Mouse (Mus musculus) heart, postnatal 36 days (tissue): ENCODE measurements around the gene Cisd1. TPM values are rescaled to one million over a fixed set of nuclear protein-coding genes. Genes with fewer than 3 reads are reported as not detected.

Experiments
- DNase-seq, 2 experiments: peaks; one replicate each; pipeline ENCODE4 v3.0.0; 2021 to 2022
- intact Hi-C: fragments of 180-260 bp; cut with DNase I; formaldehyde crosslinking; loops from one replicate; pipeline ENCODE4 v1.15.1; 2025
- total RNA-seq, 2 experiments: library from RNA; stranded (reverse); gene quantifications; 2 replicates each; pipeline ENCODE4 v1.2.3; 2021

Cisd1 gene
- total RNA-seq, 2 experiments from 2014 or later = 313 to 328 TPM

DNA sequence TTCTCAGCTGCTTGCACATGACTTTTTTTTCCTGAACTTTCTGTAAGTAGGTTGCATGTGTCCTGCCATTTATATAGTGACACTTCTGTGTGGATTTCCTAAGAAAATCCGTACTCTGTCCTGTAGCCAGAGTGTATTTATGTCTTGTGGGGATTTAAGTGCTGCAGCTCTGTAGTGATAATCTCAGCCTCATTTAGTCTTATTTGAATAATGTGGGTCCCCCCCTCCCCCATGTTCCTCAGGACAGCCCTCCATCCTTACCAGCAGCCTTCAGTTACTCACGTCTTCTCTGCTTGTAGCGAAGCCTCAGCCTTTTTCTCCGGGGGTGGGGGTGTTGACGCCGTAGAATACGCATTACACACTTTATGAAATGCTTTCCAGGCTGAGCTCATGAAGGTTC lies 6.5 kb upstream of the Cisd1 start:
- DNase-seq = no peak
- intact Hi-C loops = no loop called here

GRCm38 (mm10) chr10:71349290-71349689 lies 4.5 kb upstream of the Cisd1 start:
- DNase-seq = peak in 1 of 2 experiments; percentile 15
- intact Hi-C loops = loop anchor here (5.0 kb wide), 1 partner anchor 112 kb away; the partner anchor contains the start of gene Tfam

DNA sequence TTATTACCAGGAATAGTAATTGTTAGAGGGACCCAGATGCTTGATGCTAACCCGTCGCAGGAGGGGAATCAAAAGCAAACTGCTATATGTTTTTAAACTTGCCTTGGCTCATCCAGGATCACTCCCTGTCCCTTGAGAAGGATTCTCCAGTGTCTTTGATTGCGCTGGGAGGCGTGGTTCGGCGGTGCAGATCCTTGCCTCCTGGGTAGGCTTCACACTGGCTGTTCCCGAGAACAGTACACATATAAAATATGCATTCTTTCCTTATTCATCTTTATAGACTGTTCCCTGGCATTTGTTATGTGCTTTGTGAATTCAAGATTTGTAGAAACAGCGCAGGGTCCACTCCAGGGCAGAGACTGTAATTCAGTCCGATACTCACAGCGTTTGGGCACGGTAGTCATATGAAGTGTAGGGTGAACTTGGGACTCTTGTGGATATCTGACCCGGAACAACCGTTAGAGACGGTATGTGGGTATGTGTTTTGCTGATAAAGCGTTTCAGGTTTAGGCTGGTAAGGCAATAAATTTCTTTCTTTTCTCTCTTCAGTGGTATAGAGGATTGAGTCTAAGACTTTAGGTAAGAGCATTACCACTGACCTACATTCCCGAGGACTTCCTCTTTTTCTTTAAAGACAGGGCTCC lies 4.0 kb upstream of the Cisd1 start:
- no peak for DNase-seq
- intact Hi-C loops = loop anchor here (5.0 kb wide), 1 partner anchor 111 kb away; the partner anchor contains the start of gene Tfam

GRCm38 (mm10) chr10:71347964-71348636 lies 3.3 kb upstream of the Cisd1 start:
- intact Hi-C loops = loop anchor here (5.0 kb wide), 1 partner anchor 111 kb away; the partner anchor contains the start of gene Tfam
- peak; percentile 57 to 73 for DNase-seq

GRCm38 (mm10) chr10:71347509-71347949 lies 2.8 kb upstream of the Cisd1 start, which contains the start of gene Ipmk:
Ipmk (plus strand) TSS chr10:71347763.
- intact Hi-C loops = loop anchor here (5.0 kb wide), 1 partner anchor 110 kb away; the partner anchor contains the start of gene Tfam

DNA sequence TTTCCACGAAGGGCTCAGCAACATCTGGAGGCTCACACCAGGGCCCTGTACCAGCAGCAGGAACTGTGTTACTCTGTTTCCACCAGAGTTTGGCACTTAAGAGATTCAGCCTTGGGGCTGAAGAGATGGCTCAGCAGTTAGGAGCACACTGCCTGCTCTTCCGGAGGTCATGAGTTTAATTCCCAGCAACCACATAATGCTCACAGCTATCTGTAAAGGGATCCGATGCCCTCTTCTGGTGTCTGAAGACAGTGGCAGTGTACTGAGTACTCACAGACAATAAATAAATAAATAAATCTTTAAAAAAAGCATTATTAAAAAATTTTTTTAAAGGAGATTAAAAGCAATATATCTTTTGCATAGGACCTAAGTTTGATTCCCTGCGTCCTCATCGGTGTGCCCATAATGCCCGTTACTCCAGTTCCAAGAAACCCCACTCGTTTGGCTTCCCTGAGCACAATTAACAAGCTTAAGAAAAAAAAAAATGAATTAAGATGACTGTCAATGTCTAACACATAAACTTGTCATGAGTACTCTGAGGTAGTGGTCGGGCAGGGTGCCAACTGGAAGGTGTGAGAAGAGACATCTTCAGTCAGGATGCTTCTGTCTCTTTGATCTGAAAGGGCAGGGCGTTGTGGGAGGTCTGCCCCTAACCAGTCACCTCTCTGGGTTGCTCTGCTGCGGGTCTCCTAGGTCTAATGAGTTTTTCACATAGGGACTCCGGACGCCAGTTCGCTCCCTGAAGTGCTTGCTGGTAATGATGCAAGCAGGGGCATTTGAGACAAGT lies 2.2 kb upstream of the Cisd1 start:
- DNase-seq = no peak
- intact Hi-C loops = loop anchor here (5.0 kb wide), 1 partner anchor 110 kb away; the partner anchor contains the start of gene Tfam

More at GRCm38 (mm10) chr10:71347509-71347949, 2.8 kb upstream of the Cisd1 start, which contains the start of gene Ipmk:
- DNase-seq = peak; percentile 100

DNA sequence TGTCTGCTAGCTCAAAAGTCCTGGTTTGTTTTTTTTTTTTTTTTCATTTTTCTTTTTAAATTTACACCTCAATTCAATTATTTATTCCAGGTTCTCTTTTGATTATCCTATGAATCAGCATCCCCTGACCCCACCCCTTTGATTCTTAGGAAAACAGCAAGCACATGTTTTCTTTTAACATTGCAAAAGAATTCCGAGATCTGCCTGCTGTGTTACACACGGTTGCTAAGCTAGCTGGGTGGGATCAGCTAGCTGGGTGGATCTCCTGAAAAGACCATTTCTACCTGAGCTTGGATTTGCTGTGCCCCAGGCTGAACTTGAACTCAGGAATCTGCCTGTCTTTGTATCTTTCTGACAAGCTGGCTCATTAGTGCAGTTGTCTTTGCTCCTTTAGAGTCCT lies 1.4 kb upstream of the Cisd1 start:
- DNase-seq = no peak
- intact Hi-C loops = loop anchor here (5.0 kb wide), 1 partner anchor 109 kb away; the partner anchor contains the start of gene Tfam

GRCm38 (mm10) chr10:71343567-71344265 lies 1.0 kb downstream of the Cisd1 start:
- intact Hi-C loops = no loop called here
- DNase-seq = no peak

DNA sequence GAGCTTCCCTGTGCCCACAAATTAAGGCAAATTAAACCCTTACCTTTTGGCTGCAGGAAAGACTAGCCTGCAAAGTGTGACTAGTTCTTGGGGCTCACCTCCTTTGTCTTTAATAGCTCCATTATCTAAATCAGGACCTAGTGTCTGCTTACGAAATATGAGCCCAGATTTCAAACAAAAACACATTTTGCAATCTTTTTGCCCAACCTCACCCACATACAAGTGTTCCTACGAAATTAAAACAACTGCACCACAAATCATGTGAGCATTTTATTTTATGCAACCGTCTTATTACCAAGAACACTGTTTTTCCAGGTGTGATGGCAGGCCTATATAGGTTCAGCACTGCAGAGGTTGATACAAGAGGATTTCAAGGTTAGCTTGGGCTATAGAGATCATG lies 1.6 kb downstream of the Cisd1 start:
- no peak for DNase-seq
- intact Hi-C loops = no loop called here

GRCm38 (mm10) chr10:71342030-71342805 lies 2.5 kb downstream of the Cisd1 start:
- intact Hi-C loops = no loop called here
- no peak for DNase-seq

GRCm38 (mm10) chr10:71341290-71341689 lies 3.5 kb downstream of the Cisd1 start:
- no peak for DNase-seq
- intact Hi-C loops = no loop called here

DNA sequence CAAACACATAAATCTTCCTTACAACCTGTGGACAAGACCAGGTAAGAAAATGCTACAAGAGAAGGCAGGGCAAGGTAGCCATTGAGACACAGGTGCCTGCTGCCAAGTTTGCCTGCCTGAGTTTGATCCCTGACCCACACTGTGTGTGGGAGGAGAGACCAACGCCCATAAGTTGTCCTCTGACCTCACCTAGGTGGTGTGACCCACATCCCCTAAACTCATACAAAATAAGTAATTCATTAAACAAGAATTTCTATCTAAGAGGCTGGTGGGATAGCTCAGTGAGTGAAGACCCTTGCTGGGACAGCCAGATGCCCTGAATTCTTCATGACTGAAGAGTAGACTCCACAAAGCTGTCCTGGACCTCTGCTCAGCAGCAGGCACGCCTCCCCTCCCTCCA lies 4.6 kb downstream of the Cisd1 start:
- intact Hi-C loops = no loop called here
- no peak for DNase-seq

GRCm38 (mm10) chr10:71339463-71339862 lies 5.3 kb downstream of the Cisd1 start:
- DNase-seq = no peak
- intact Hi-C loops = no loop called here

- intact Hi-C loops = no loop called here
- DNase-seq = no peak
Observed at GRCm38 (mm10) chr10:71338156-71338905, 6.4 kb downstream of the Cisd1 start.

- intact Hi-C loops = no loop called here
- no peak for DNase-seq
Observed at GRCm38 (mm10) chr10:71337733-71338132, 7.0 kb downstream of the Cisd1 start.

GRCm38 (mm10) chr10:71332859-71333258 lies 11.9 kb downstream of the Cisd1 start:
- intact Hi-C loops = no loop called here
- no peak for DNase-seq

- DNase-seq = no peak
- intact Hi-C loops = no loop called here
Observed at GRCm38 (mm10) chr10:71332376-71332775, 12.4 kb downstream of the Cisd1 start.

DNA sequence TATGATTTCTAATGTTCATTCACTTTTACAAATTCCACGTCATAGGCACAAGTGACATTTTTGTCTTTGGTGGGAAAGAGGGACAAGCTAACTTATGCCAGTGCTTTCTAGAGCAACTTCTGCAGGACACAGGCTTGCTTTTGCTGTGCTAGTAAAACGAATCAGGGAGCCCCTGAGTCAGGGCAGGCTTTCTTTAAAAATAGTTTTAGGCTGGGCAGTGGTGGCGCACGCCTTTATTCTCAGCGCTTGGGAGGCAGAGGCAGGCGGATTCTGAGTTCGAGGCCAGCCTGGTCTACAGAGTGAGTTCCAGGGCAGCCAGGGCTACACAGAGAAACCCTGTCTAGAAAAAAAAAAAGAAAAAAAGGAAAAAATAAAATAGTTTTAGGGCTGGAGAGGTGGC lies 12.8 kb downstream of the Cisd1 start:
- intact Hi-C loops = no loop called here
- no peak for DNase-seq

- DNase-seq = no peak
- intact Hi-C loops = no loop called here
Observed at GRCm38 (mm10) chr10:71330070-71330469, 14.7 kb downstream of the Cisd1 start.
